8 mouse cellular contexts compared by ENCODE assay signal in the genomic region with DNA sequence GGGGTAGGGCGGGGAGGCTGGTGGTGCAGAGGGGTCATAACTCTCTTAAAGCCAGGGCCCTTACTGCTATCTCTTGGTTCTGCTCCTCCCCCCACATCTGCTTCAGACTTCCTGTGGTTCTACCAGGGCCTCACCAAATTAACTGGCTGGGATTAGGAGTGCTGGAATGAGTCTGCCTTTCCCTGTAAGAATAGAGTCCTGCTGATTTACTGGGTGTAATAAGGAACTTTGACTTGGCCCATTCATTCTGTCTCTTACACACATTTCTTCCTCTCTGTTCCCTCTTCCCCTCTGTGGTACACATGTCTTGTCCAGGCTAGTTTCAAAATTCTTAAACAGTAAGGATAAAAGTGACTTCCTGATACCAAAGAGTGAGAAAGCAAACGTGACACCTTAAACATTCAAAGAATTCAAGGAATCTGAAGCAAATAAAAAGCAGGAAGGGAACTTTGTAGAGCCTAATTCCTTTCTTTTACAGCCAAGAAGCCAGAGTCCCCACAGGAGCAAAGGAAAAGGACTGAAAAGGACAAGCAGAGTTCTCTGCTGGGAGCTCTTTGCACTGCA. TPM values are rescaled to one million over a fixed set of nuclear protein-coding genes. Genes with fewer than 3 reads are reported as not detected.
DNase-seq lines count a peak whose midpoint lies in the region; ATAC-seq lines count a peak whose summit lies in the region.

No protein-coding gene starts in this region.

- no peak overlapping the region for H3K4me2 ChIP-seq in hindbrain, embryonic 14.5 days (replicated peaks)

- intact Hi-C loops in heart, postnatal 36 days (cut with DNase I) = loop anchor here (5.0 kb wide), 2 partner anchors 32 to 153 kb away; a partner anchor contains a TSS

- H3K36me3 ChIP-seq in hindbrain, embryonic 14.5 days (replicated peaks; ENCODE audit: control insufficient read depth, insufficient read depth) = no peaks in the 10 kb centered on the region; the same call in 1 of the 2 replicates

- H3K27ac ChIP-seq in hindbrain, embryonic 14.5 days = peak overlapping the region; percentile 45

- no peak overlapping the region for H3K9ac ChIP-seq in hindbrain, embryonic 14.5 days

- no peak for ATAC-seq in hindbrain, embryonic 14.5 days (ENCODE audit: low FRiP score)
- peak; percentile 25; the same call in 1 of the 2 replicates for ATAC-seq in megakaryocyte, adult 5-6 weeks (ENCODE audit: poor library complexity, severe bottlenecking)

- peaks cover 20% of the 10 kb centered on the region for H3K4me1 ChIP-seq in hindbrain, embryonic 14.5 days (replicated peaks; ENCODE audit: control insufficient read depth, insufficient read depth, low read length)

- H3K27me3 ChIP-seq in hindbrain, embryonic 14.5 days (ENCODE audit: control insufficient read depth, insufficient read depth, low read length) = no peaks in the 10 kb centered on the region

- DNase-seq in heart, adult 11 months = peak; percentile 93
- no peak for DNase-seq in heart, postnatal 36 days
- DNase-seq in ZHBTc4 (ENCODE audit: low read depth, low spot score) = peak; percentile 59
- DNase-seq in hindbrain, embryonic 14.5 days (ENCODE audit: low spot score) = no peak
- no peak for DNase-seq in layer of hippocampus, adult 18-20 months (ENCODE audit: low spot score in 2 of 2)
- no peak for DNase-seq in gastrocnemius, postnatal 4 days (ENCODE audit: low spot score in 2 of 2)
- DNase-seq in natural killer cell, adult 2 months (ENCODE audit: low spot score in 2 of 2) = no peak

- no peak overlapping the region for H3K4me3 ChIP-seq in hindbrain, embryonic 14.5 days (replicated peaks; ENCODE audit: low read length)

- no peaks in the 10 kb centered on the region for H3K9me3 ChIP-seq in hindbrain, embryonic 14.5 days (ENCODE audit: control insufficient read depth, low read length)

- WGBS in hindbrain, embryonic 14.5 days = 17% methylated on average over 2 of the region's 2 CpGs

RNA-seq across cellular contexts. Expression of a gene that starts 3.1 kb away (rescaled TPM):
- total RNA-seq in heart, postnatal 36 days (2021) = 1 to 10 TPM; 2.4 to 4.6 TPM
- 4.2 and 4.6 TPM in 2 replicates for polyA plus RNA-seq in hindbrain, embryonic 14.5 days (2014; fragmentation: Nextera tagmentation; extraction: Ambion mirVana)
- total RNA-seq in megakaryocyte, adult 5-6 weeks (2015) = 31.5 and 34.3 TPM in 2 replicates
- total RNA-seq in megakaryocyte, adult 5-6 weeks (2017) = 28.0 and 29.7 TPM in 2 replicates
- 1 to 10 TPM; 1.2 to 1.6 TPM for total RNA-seq in layer of hippocampus, adult 18-20 months (2021)
- 1 to 10 TPM; 4.7 TPM for total RNA-seq in gastrocnemius, postnatal 4 days (2021)

Comparison
In these comparisons a context has a peak if more than half of its experiments do, and no peak if none do; other contexts are left out.
1. DNase-seq: peak in heart, adult 11 months (single experiment) and ZHBTc4 (single experiment); none in heart, postnatal 36 days (0 of 2), hindbrain, embryonic 14.5 days (single experiment), layer of hippocampus, adult 18-20 months (0 of 2), gastrocnemius, postnatal 4 days (0 of 2) and natural killer cell, adult 2 months (0 of 2).
2. RNA of a gene that starts 3.1 kb away (total RNA-seq): 28.0 to 34.3 TPM in megakaryocyte, adult 5-6 weeks; 4.7 TPM in gastrocnemius, postnatal 4 days, 2.4 to 4.6 TPM in heart, postnatal 36 days and 1.2 to 1.6 TPM in layer of hippocampus, adult 18-20 months; every median in the first group is over 4 times any median in the second.